Mouse (Mus musculus) ES-E14 (cell line): ENCODE measurements around the gene Cdc42ep1.

Experiments
- CHD2 ChIP-seq: IDR thresholded peaks from 2 replicates; pipeline ENCODE4 v1.6.1; 2014; ENCODE audit warnings: mild to moderate bottlenecking, low read depth, low read length, inconsistent platforms
- HCFC1 ChIP-seq: IDR thresholded peaks from 2 replicates; pipeline ENCODE4 v1.6.1; 2012; ENCODE audit warnings: low read length, inconsistent platforms, borderline replicate concordance; ENCODE audit not compliant: insufficient read depth
- ZC3H11A ChIP-seq: IDR thresholded peaks from 2 replicates; pipeline ENCODE4 v1.6.1; 2012; ENCODE audit warnings: low read depth, mild to moderate bottlenecking, inconsistent platforms, low read length, borderline replicate concordance
- ZNF384 ChIP-seq: IDR thresholded peaks from 2 replicates; pipeline ENCODE4 v1.6.1; 2012; ENCODE audit warnings: low read depth, low read length, inconsistent platforms

DNA sequence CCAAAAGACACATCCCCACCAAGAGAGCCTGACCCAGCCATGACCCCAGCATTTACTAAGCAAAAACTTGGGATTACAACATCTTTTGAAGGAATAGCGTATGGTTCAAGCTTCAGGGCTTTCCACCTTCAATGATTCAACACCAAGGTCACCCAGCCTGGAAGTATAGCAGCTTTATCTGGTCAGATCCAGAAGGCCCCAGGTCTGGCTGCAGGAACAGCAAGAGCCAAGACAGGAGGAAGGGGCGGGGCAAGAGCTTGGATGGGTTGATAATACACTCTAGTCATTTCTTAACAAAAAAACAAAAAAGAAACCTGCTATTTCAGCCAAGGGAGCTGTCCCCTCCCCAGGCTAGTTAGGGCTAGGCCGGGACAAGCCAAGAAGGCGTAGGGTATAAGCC, 55.1 kb downstream of the Cdc42ep1 start:
- no peak for TF ChIP-seq ZC3H11A
- TF ChIP-seq ZNF384, result no peak
- TF ChIP-seq HCFC1, result no peak
- no peak for TF ChIP-seq CHD2
